Mouse (Mus musculus): Measurements from ENCODE around the gene Slc22a23.

Slc22a23 gene

DNA sequence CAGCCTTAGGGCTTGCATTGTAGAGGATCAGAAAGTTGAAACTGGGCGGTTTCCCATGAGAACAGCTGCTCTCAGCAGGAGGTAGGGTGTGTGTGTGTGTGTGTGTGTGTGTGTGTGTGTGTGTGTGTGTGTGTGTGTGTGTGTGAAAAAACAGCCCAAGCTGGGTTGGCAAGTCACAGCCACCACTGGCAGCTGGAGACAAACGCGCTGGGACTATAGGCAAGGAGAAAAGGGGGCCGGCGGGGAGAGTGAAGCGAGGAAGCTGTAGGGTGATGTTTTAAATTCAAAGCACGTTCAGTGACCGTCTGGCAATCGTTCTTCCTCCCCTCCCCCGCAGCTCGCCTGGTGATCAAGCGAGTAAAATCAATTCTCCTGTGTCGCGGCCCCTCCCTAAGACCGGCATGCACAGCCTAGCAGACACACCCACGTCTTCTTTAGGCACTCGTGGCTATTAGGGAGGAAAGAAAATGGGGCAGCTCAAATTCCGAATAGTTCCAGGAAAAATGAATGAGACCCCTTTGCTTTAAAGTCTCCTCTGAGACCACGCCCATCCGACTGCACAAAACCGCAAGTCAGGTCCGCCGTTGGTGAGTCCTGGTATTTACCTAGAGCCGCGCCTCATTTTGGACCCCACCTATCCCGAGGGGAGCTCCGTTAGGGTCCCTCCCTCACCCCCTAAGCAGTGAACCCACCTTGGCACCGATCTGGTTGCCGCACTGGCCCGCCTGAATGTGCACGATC lies 215.3 kb downstream of the Slc22a23 start:
- DNase-seq, result peak; percentile 30
